Mouse (Mus musculus) stomach, postnatal 0 days (tissue): ENCODE data around the gene Vmn1r160.
"Not testable (repeated sequence)": the region's sequence is repeated elsewhere in the genome, so short reads cannot be mapped to it uniquely, and the experiment has no call there.

Source experiments
- CTCF ChIP-seq: IDR thresholded peaks from 2 replicates; pipeline ENCODE4 v1.5.1; 2016; ENCODE audit warnings: antibody characterized with exemption, low read depth, mild to moderate bottlenecking, moderate library complexity
- EP300 ChIP-seq: optimal IDR thresholded peaks from 2 replicates; pipeline ENCODE3; 2016; ENCODE audit warnings: antibody characterized with exemption

- not testable (repeated sequence) for TF ChIP-seq CTCF, EP300
Measured at GRCm38 (mm10) chr7:22870924-22871323, at the start of gene Vmn1r160.
